Mouse (Mus musculus) small intestine, adult 2 months (tissue): ENCODE data around the gene Tmem63b. TPM values are rescaled to one million over a fixed set of nuclear protein-coding genes. Genes with fewer than 3 reads are reported as not detected.
A peak's percentile ranks its signal among the peaks of the same experiment; 100 is the strongest.

ENCODE experiments used
- H3K27ac ChIP-seq: fragments of 200-500 bp; 2 replicates; pipeline ENCODE4 v1.5.1; 2012; ENCODE audit warnings: low read depth, low read length, control low read depth, inconsistent platforms; ENCODE audit not compliant: insufficient read depth
- H3K27me3 ChIP-seq: fragments of 200-500 bp; 2 replicates; pipeline ENCODE4 v1.6.1; 2012; ENCODE audit warnings: mild to moderate bottlenecking, moderate library complexity, low read length, inconsistent platforms; ENCODE audit not compliant: control insufficient read depth, insufficient read depth
- H3K36me3 ChIP-seq: fragments of 200-500 bp; 2 replicates; pipeline ENCODE4 v1.6.1; 2012; ENCODE audit warnings: mild to moderate bottlenecking, low read length, control low read depth, inconsistent platforms; ENCODE audit not compliant: control insufficient read depth, insufficient read depth
- H3K4me1 ChIP-seq: fragments of 200-500 bp; 2 replicates; pipeline ENCODE4 v1.6.1; 2012; ENCODE audit warnings: low read length, inconsistent platforms, mixed read lengths; ENCODE audit not compliant: control insufficient read depth, insufficient read depth, insufficient read length
- H3K4me3 ChIP-seq: fragments of 200-500 bp; 2 replicates; pipeline ENCODE4 v1.5.1; 2012; ENCODE audit warnings: low read depth, mild to moderate bottlenecking, control low read depth, inconsistent platforms, low read length, moderate library complexity
- CTCF ChIP-seq: fragments of 200-500 bp; IDR thresholded peaks from 2 replicates; pipeline ENCODE4 v1.5.1; 2012; ENCODE audit warnings: low read depth, mild to moderate bottlenecking, control low read depth, inconsistent platforms, low read length, moderate library complexity, mixed read lengths; ENCODE audit not compliant: insufficient replicate concordance, insufficient read length; ENCODE audit errors: extremely low read depth
- POLR2A ChIP-seq: fragments of 200-500 bp; IDR thresholded peaks from 2 replicates; pipeline ENCODE4 v1.6.1; 2012; ENCODE audit warnings: low read depth, mild to moderate bottlenecking, control low read depth, inconsistent platforms, low read length, moderate library complexity
- WGBS: fragments of 180-500 bp; shearing (Covaris S2); methylation state at CpG from one replicate; pipeline ENCODE4 v1.1.7; 2018; 5-methylcytosine and 5-hydroxymethylcytosine counted together
- polyA plus RNA-seq: library from polyadenylated mRNA; depleted of rRNA; stranded (reverse); fragments of >200 nt; gene quantifications from 2 replicates; pipeline ENCODE4 v1.2.3, GENCODE M21; 2012

Tmem63b gene
- polyA plus RNA-seq, 1 experiment, result 65.0 TPM

GRCm38 (mm10) chr17:45685171-45686092 lies 1.3 kb downstream of the Tmem63b start:
- WGBS, result 1% methylated on average over 58 of the region's 58 CpGs
- Histone ChIP-seq H3K4me3 (peak overlapping the region; percentile 96), H3K27me3 (no peaks in the 10 kb centered on the region), H3K36me3 (no peaks in the 10 kb centered on the region), H3K27ac (peak overlapping the region; percentile 21), H3K4me1 (peaks cover 16% of the 10 kb centered on the region)
- TF ChIP-seq CTCF (no peak), POLR2A (no peak)

- Histone ChIP-seq H3K36me3 (no peaks in the 10 kb centered on the region), H3K4me1 (peaks cover 16% of the 10 kb centered on the region), H3K27me3 (no peaks in the 10 kb centered on the region), H3K27ac (no peak overlapping the region), H3K4me3 (peak overlapping the region; percentile 96)
- TF ChIP-seq POLR2A (no peak), CTCF (no peak)
- WGBS, result 36% methylated on average over 14 of the region's 14 CpGs
These were observed 2.0 kb downstream of the Tmem63b start for GRCm38 (mm10) chr17:45684667-45685131.

- no peak overlapping the region for H3K4me3 ChIP-seq
- H3K4me1 ChIP-seq, result peaks cover 13% of the 10 kb centered on the region
- no peaks in the 10 kb centered on the region for H3K27me3 ChIP-seq
- 34% methylated on average over 4 of the region's 4 CpGs for whole genome bisulfite sequencing
- peaks cover 3% of the 10 kb centered on the region; the same call in 1 of the 2 replicates for H3K36me3 ChIP-seq
- TF ChIP-seq POLR2A, result no peak
- no peak for TF ChIP-seq CTCF
- H3K27ac ChIP-seq, result no peak overlapping the region
These were observed 3.9 kb downstream of the Tmem63b start for GRCm38 (mm10) chr17:45682843-45683242.

DNA sequence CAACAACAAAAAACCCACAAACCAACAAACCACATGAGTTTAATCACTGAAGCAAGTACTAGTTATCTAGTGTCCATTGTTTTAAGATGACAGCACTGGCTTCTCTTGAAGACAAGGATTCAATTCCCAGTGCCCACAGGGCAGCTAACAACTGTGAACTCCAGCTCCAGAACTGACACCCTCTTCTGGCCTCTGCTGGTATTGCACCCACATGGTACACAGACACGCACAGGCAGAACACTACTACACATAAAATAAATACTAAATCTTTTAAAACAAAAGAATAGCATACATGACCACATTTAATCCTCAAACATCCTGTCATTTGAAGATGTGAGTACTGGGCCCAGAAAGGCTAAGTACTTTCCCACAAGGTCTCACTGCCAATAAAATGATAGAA lies 5.1 kb downstream of the Tmem63b start:
- WGBS, result 98% methylated on average over 1 of the region's 1 CpGs
- H3K4me3 ChIP-seq, result no peak overlapping the region
- no peak overlapping the region for H3K27ac ChIP-seq
- peaks cover 10% of the 10 kb centered on the region for H3K4me1 ChIP-seq
- TF ChIP-seq CTCF (peak; percentile 31; the same call in 1 of the 2 replicates), POLR2A (no peak)
- peaks cover 8% of the 10 kb centered on the region; the same call in 1 of the 2 replicates for H3K36me3 ChIP-seq
- no peaks in the 10 kb centered on the region for H3K27me3 ChIP-seq

DNA sequence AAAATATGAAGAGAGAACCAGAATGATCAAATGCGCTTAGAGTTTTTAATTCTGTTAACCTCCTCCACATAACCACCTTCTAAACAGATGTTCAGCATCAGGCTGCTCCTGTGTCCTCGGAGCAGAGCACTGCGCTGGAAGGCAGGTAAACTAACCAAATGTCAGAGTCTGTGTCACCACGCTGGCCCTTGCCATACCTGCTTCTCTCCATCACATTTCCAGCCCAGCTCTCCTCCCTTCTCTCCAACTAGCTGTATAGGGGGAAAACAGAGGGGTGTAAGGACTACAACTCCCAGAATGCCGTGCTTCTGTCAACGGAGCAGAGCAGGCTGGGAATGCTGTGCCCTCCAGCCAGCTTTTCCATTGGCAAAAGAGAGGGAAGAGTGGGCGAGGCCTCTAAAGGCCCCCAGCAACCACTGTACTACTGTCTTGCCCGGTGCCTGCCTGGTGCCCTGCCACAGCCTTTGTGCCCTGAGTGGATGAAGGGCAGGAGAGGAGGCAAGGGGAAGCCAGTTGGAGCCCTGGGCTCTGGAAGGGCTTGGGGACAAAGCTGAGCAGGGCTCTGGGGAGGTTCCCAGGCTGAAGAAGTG lies 6.2 kb downstream of the Tmem63b start:
- Histone ChIP-seq H3K27me3 (no peaks in the 10 kb centered on the region), H3K27ac (no peak overlapping the region), H3K4me1 (peaks cover 10% of the 10 kb centered on the region), H3K4me3 (no peak overlapping the region), H3K36me3 (peaks cover 10% of the 10 kb centered on the region; the same call in 1 of the 2 replicates)
- TF ChIP-seq CTCF (no peak), POLR2A (no peak)
- WGBS, result 56% methylated on average over 8 of the region's 8 CpGs

- Histone ChIP-seq H3K27me3 (no peaks in the 10 kb centered on the region), H3K36me3 (peaks cover 27% of the 10 kb centered on the region; the same call in 1 of the 2 replicates), H3K27ac (no peak overlapping the region), H3K4me1 (0 out of 2 replicates have a peak, but pooled peaks cover 2% of the 10 kb centered on the region), H3K4me3 (no peak overlapping the region)
- TF ChIP-seq POLR2A (no peak), CTCF (peak; percentile 95)
- 53% methylated on average over 7 of the region's 7 CpGs for WGBS
These were observed 8.6 kb downstream of the Tmem63b start for GRCm38 (mm10) chr17:45678106-45678505.

- peaks cover 40% of the 10 kb centered on the region for H3K36me3 ChIP-seq
- TF ChIP-seq POLR2A (no peak), CTCF (no peak)
These were observed 14.1 kb downstream of the Tmem63b start for GRCm38 (mm10) chr17:45672598-45672997.

More at GRCm38 (mm10) chr17:45672598-45672997, 14.1 kb downstream of the Tmem63b start:
- Histone ChIP-seq H3K4me1 (no peaks in the 10 kb centered on the region), H3K4me3 (no peak overlapping the region), H3K27ac (no peak overlapping the region), H3K27me3 (no peaks in the 10 kb centered on the region)
- 82% methylated on average over 2 of the region's 2 CpGs for WGBS
